Mouse (Mus musculus): Measurements from ENCODE around the gene Lrrc4.

DNA sequence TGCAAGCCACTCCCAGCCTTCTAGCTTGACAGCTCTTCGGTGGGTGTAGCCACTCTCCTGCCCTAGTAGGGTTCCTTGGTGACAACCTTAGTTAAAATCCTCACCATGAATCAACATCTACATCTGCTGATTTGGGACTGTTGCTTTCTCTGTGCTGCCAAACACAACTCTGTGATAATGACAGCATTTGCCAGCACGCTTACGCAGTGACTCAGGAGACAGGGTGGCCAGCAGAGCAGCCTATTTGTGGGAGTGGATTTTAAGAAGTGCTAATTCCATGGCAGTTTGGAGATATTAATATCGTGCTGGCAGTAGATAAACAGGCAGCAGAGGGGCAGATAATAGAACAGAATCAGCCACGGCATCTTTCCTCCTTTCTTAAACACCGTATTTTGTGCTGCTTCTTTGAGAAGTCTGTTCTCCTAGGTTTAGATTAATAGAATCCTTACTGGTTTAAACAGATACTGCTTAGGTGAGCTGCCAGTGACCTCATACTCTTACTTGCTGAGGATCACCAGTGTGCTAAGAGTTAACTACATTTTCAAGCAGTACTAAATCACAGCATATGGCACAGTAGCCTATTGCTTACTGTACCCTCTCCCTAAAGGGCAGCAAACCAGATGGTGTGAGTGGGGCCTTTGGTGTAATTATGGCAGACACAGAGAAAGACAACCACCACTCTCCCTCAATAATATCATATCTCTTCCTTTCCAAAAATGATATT, 126.0 kb downstream of the Lrrc4 start:
- no peak for TF ChIP-seq CTCF (IDR thresholded peaks at IDR 0.05; ENCODE audit: low read depth)
- TF ChIP-seq EP300 (optimal IDR thresholded peaks at IDR 0.05), result no peak
